In genomic region chr1:98124727-98125126, GRCm38 (mm10) we compare ENCODE assay signal across 25 mouse cellular contexts.
"Had no signal": no experiment of that assay in that cellular context is flagged by ENCODE, and none has a peak within 500 bp of the region (broad histone marks: within the 10 kb centered on the region; RNA-seq: fewer than 3 reads in every experiment).

No protein-coding gene starts in this region.

- H3K4me2 ChIP-seq: heart, embryonic 11.5 days; heart, embryonic 13.5 days; heart, embryonic 15.5 days; hindbrain, embryonic 13.5 days; hindbrain, embryonic 15.5 days; kidney, embryonic 15.5 days; limb, embryonic 13.5 days; limb, embryonic 15.5 days; liver, embryonic 12.5 days had no signal

- H3K9me3 ChIP-seq: heart, embryonic 13.5 days; heart, embryonic 15.5 days; hindbrain, embryonic 13.5 days; hindbrain, embryonic 15.5 days; kidney, embryonic 15.5 days; limb, embryonic 13.5 days; limb, embryonic 15.5 days; liver, embryonic 12.5 days had no signal

- H3K27me3 ChIP-seq: heart, embryonic 13.5 days; heart, embryonic 15.5 days; hindbrain, embryonic 13.5 days; hindbrain, embryonic 15.5 days; kidney, embryonic 15.5 days; limb, embryonic 13.5 days; limb, embryonic 15.5 days; liver, embryonic 12.5 days had no signal

- H3K4me1 ChIP-seq: heart, embryonic 13.5 days; heart, embryonic 15.5 days; hindbrain, embryonic 13.5 days; hindbrain, embryonic 15.5 days; kidney, embryonic 15.5 days; limb, embryonic 15.5 days had no signal

- DNase-seq: gastrocnemius, postnatal 14 days; gastrocnemius, postnatal 36 days; heart, adult 2 months; heart, postnatal 14 days; heart, postnatal 36 days; kidney, adult 11 months; kidney, adult 2 months; kidney, adult 9 months; kidney, postnatal 14 days; kidney, postnatal 36 days; layer of hippocampus, adult 9-11 months; left cerebral cortex, postnatal 4 days had no signal

- H3K4me3 ChIP-seq: heart, adult 2 months; heart, embryonic 13.5 days; heart, embryonic 15.5 days; hindbrain, embryonic 13.5 days; hindbrain, embryonic 15.5 days; kidney, embryonic 15.5 days; limb, embryonic 13.5 days; limb, embryonic 15.5 days; liver, embryonic 12.5 days had no signal

- H3K9ac ChIP-seq: heart, embryonic 13.5 days; heart, embryonic 15.5 days; hindbrain, embryonic 13.5 days; hindbrain, embryonic 15.5 days; kidney, embryonic 15.5 days; limb, embryonic 13.5 days; limb, embryonic 15.5 days; liver, embryonic 12.5 days; liver, embryonic 14.5 days had no signal

- H3K27ac ChIP-seq: heart, adult 2 months; heart, embryonic 13.5 days; heart, embryonic 15.5 days; hindbrain, embryonic 13.5 days; hindbrain, embryonic 15.5 days; hindbrain, postnatal 0 days; kidney, embryonic 15.5 days; kidney, postnatal 0 days; limb, embryonic 13.5 days; limb, embryonic 15.5 days; liver, embryonic 12.5 days; liver, embryonic 14.5 days had no signal

- ATAC-seq: hindbrain, postnatal 0 days; intestine, embryonic 16.5 days; liver, embryonic 12.5 days had no signal

- H3K36me3 ChIP-seq: heart, embryonic 13.5 days; heart, embryonic 15.5 days; hindbrain, embryonic 13.5 days; hindbrain, embryonic 15.5 days; kidney, embryonic 15.5 days; limb, embryonic 13.5 days; limb, embryonic 15.5 days; liver, embryonic 12.5 days had no signal
